Mouse (Mus musculus): ENCODE results near the gene Actr5.
A peak's percentile ranks its signal among the peaks of the same experiment; 100 is the strongest.

Gene Actr5

GRCm38 (mm10) chr2:158614418-158614955, 10.2 kb upstream of the Actr5 start:
- DNase-seq (ENCODE audit: low spot score in 2 of 2), result no peak

- DNase-seq (ENCODE audit: low spot score in 2 of 2), result no peak
Observed at GRCm38 (mm10) chr2:158615161-158615680, 9.5 kb upstream of the Actr5 start.

- DNase-seq (ENCODE audit: low spot score in 2 of 2), result no peak
Observed at GRCm38 (mm10) chr2:158615702-158616101, 9.0 kb upstream of the Actr5 start.

GRCm38 (mm10) chr2:158616296-158616695, 8.4 kb upstream of the Actr5 start:
- peak in 1 of 2 experiments; percentile 30 for DNase-seq (ENCODE audit: low spot score in 2 of 2)

- DNase-seq (ENCODE audit: low spot score in 2 of 2), result no peak
Observed at GRCm38 (mm10) chr2:158616790-158617189, 7.9 kb upstream of the Actr5 start.

- no peak for DNase-seq (ENCODE audit: low spot score in 2 of 2)
Observed at GRCm38 (mm10) chr2:158625231-158625630, 543 bp downstream of the Actr5 start.

- no peak for DNase-seq (ENCODE audit: low spot score in 2 of 2)
Observed at GRCm38 (mm10) chr2:158625697-158626096, 1.0 kb downstream of the Actr5 start.

- no peak for DNase-seq (ENCODE audit: low spot score in 2 of 2)
Observed at GRCm38 (mm10) chr2:158628858-158629257, 4.2 kb downstream of the Actr5 start.

GRCm38 (mm10) chr2:158629414-158629813, 4.7 kb downstream of the Actr5 start:
- no peak for DNase-seq (ENCODE audit: low spot score in 2 of 2)

GRCm38 (mm10) chr2:158631873-158632272, 7.2 kb downstream of the Actr5 start:
- DNase-seq (ENCODE audit: low spot score in 2 of 2), result no peak

GRCm38 (mm10) chr2:158641869-158642268, 17.2 kb downstream of the Actr5 start:
- peak in 1 of 2 experiments; percentile 76 for DNase-seq (ENCODE audit: low spot score in 2 of 2)

- DNase-seq (ENCODE audit: low spot score in 2 of 2), result peak in 1 of 2 experiments; percentile 47
Observed at GRCm38 (mm10) chr2:158642587-158642986, 17.9 kb downstream of the Actr5 start.

GRCm38 (mm10) chr2:158643791-158644190, 19.1 kb downstream of the Actr5 start:
- peak in 1 of 2 experiments; percentile 62 for DNase-seq (ENCODE audit: low spot score in 2 of 2)

- no peak for DNase-seq (ENCODE audit: low spot score in 2 of 2)
Observed at GRCm38 (mm10) chr2:158651159-158651908, 26.6 kb downstream of the Actr5 start.

- DNase-seq (ENCODE audit: low spot score in 2 of 2), result peak in 1 of 2 experiments; percentile 90
Observed at GRCm38 (mm10) chr2:158652985-158653384, 28.3 kb downstream of the Actr5 start.

GRCm38 (mm10) chr2:158654717-158655116, 30.0 kb downstream of the Actr5 start:
- no peak for DNase-seq (ENCODE audit: low spot score in 2 of 2)

- DNase-seq (ENCODE audit: low spot score in 2 of 2), result no peak
Observed at GRCm38 (mm10) chr2:158655806-158656205, 31.1 kb downstream of the Actr5 start.

- no peak for DNase-seq (ENCODE audit: low spot score in 2 of 2)
Observed at GRCm38 (mm10) chr2:158658822-158659221, 34.1 kb downstream of the Actr5 start.

GRCm38 (mm10) chr2:158659346-158659745, 34.7 kb downstream of the Actr5 start:
- no peak for DNase-seq (ENCODE audit: low spot score in 2 of 2)

- DNase-seq (ENCODE audit: low spot score in 2 of 2), result no peak
Observed at GRCm38 (mm10) chr2:158665098-158665497, 40.4 kb downstream of the Actr5 start, which contains the start of gene Ppp1r16b. TSS of gene Ppp1r16b (plus strand) at chr2:158665398.

GRCm38 (mm10) chr2:158666071-158666800, 41.5 kb downstream of the Actr5 start:
- no peak for DNase-seq (ENCODE audit: low spot score in 2 of 2)

GRCm38 (mm10) chr2:158667022-158667670, 42.5 kb downstream of the Actr5 start:
- DNase-seq (ENCODE audit: low spot score in 2 of 2), result peak in 1 of 2 experiments; percentile 73

Data from left cerebral cortex, adult 9 months (tissue).